Mouse (Mus musculus) cerebellum, adult 2 months (tissue): ENCODE results near the gene Rnase13.

ENCODE experiments used
- CTCF ChIP-seq: fragments of 200-500 bp; IDR thresholded peaks from 2 replicates; pipeline ENCODE4 v1.5.1; 2011; ENCODE audit warnings: low read depth, mild to moderate bottlenecking, control low read depth, low read length, moderate library complexity, borderline replicate concordance; ENCODE audit not compliant: insufficient read depth
- POLR2A ChIP-seq: fragments of 200-500 bp; IDR thresholded peaks from 2 replicates; pipeline ENCODE4 v1.6.1; 2011; ENCODE audit warnings: low read length, control low read depth, borderline replicate concordance; ENCODE audit not compliant: insufficient read depth

DNA sequence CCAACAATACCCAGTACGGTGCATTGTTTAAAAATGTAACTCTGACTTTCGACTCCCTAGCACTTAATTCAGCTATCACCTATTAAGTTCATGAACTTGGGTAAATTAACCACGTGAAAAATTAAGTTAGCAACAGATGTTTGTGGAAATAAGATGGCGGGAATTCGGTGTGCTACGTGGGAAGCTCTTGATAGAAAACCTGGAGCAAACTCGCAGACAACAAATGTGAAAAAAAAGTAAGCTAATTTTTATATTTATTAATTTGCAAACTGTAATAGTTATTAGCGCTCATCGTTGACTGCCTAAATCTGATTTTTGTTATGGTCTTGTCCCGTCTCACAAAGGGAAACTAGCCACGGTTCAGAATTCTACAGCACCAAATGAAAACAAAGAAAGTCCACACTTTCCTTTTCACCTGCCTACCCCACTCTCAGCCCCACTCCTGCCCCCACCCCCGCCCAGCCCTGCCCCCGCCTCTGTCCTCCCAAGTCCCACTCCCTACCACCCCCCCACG is 38.5 kb downstream of the Rnase13 start:
- TF ChIP-seq CTCF (no peak), POLR2A (no peak)
